Mouse (Mus musculus): ENCODE measurements around the gene Yap1.

Gene Yap1

GRCm38 (mm10) chr9:8004370-8004991, at the start of gene Yap1:
Yap1 (minus strand) TSS chr9:8004596.
- peak; percentile 76 for DNase-seq (ENCODE audit: low spot score in 2 of 2)

DNA sequence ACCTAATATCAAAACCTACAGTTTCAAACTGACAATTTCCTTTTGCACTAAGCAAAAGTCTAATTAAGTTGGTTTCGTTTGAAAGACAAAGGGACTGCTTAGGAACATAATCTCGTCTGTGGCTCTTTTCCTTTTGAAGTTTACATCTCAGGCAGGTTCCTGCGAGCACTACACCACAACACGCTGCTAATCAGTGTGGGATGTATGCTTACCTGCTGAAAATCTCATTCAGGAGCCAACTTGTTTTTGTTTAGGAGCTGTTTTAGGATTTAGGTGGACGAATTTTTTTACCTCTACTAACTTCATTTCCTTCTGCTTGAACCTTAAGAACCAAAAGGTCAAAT, 38.6 kb upstream of the Yap1 start:
- no peak for DNase-seq (ENCODE audit: low spot score in 2 of 2)

DNA sequence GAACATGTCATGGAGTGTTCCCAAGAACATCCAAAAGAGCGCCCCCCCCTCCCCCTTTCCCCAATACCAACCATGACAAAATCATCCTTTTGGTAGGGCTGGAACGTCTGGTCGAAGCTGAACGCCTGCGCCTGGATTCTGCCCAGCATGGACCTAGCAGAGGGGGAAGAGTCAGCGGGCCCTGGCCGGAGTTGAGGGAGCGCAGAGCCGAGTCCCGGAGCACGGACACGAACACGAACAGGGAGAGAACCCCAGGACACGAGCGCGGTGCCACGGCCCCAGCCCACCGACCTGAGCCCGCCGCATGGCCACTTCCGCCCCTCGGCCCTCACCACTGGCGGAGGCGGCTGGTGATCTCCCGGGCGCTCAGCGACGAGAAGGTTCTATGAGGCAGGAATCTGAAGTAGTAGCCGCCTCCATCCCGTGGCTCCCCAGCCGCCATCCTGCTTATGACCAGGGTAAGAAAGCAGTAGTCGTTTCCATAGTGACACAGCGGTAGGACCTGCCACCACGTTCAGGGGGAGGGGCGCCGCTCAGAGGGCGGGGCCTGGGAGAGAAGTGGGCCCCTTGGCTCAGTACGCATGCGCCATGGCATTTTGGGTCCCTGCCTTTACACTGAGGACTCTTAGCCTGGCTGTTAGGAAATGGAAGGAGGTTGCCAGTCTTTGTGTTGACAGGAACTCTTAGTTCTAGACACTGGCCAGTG, 38.1 kb upstream of the Yap1 start, which contains the start of gene Cfap300:
Cfap300 (minus strand) TSS at position 486 of the 706 bp plus-strand sequence.
- DNase-seq (ENCODE audit: low spot score in 2 of 2): peak; percentile 95 to 97

DNA sequence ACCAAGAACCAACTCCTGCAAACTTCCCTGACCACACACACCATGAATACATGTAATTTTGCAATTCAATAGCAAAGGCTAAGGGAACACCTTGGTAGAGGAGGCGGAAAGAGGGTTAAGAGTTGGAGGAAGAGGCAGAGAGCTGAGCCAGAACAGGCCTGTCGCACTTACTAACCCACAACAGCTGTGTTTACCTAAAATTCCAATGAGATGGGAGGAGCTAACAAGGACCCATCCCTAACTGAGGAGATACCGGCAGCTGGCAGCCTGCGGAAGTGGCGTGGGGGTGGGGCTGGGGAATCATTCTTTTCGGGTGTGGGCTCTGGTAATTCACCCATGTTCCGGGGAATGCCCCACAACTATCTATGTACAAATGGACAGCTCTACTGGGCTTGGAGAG, 31.1 kb upstream of the Yap1 start:
- no peak for DNase-seq (ENCODE audit: low spot score in 2 of 2)

DNA sequence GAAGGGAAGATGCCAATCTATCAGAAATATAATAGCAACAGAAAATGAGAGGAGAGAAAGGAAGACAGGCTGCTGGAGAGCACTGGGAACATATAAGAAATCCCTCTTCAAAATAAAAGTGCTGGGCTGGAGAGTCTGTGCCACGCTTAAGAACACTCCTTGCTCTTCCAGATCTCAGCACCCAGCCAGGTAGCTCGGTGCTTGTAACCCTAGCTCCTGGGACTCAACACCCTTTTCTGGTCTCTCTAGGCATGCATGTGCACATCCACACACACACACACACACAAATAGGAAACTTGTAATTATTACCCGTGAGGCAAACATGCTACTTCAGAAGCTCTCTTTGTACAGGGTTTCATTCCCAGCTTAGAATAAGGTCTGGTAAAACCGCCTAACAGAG, 30.7 kb upstream of the Yap1 start:
- no peak for DNase-seq (ENCODE audit: low spot score in 2 of 2)

- no peak for DNase-seq (ENCODE audit: low spot score in 2 of 2)
Observed at GRCm38 (mm10) chr9:8034143-8034542, 29.7 kb upstream of the Yap1 start.

DNA sequence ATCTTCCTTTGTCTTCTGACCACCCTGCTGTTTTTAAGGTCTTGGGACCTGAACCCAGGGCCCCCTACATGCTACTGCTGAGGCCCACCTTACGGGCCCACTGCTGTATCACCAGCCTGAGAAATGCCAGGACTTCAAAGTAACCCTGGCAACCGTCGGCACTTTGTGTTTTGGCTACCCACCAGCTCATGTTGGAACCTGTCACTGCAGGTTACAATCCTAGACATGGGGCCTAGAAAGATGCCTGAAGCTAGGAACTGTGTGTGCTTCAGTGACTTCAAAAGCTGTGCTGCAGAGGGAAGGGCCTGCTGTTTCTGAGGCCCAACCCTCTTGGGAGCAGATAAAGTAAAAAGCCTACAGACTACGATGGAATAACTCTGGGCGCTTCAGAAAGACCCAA, 28.5 kb upstream of the Yap1 start:
- DNase-seq (ENCODE audit: low spot score in 2 of 2): no peak

- DNase-seq (ENCODE audit: low spot score in 2 of 2): no peak
Observed at GRCm38 (mm10) chr9:8018609-8019008, 14.2 kb upstream of the Yap1 start.

DNA sequence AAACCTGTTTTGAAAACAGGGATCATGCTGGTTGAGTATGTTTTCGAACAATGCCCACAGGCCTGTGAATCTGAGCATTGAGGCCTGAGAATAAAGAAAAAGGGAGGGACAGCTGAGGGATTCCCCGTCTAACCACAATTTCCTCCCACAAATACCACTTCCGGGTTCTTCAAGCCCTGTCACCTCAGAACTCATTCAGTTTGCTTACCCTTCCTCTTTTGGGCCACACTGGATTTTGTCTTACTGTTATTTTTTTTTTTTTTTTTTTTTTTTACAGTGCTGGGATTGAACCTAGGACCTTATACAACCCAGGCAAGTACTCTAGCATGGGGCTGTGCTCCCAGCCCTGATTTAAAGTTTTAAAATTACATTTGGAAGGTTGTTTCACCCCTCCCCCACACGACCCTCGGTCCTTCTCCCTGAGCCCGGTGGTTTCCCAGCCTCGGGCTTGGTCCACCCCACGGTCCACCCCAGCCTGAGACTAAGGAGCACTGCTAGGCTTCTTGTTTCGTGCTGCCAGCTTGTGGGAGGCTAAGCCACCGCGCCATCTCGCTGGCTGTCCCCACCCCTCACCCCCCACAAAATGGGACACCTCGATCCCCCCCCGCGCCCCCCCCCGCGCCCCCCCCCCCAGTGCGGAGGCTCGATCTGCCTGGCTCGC, 13.0 kb upstream of the Yap1 start:
- no peak for DNase-seq (ENCODE audit: low spot score in 2 of 2)

DNA sequence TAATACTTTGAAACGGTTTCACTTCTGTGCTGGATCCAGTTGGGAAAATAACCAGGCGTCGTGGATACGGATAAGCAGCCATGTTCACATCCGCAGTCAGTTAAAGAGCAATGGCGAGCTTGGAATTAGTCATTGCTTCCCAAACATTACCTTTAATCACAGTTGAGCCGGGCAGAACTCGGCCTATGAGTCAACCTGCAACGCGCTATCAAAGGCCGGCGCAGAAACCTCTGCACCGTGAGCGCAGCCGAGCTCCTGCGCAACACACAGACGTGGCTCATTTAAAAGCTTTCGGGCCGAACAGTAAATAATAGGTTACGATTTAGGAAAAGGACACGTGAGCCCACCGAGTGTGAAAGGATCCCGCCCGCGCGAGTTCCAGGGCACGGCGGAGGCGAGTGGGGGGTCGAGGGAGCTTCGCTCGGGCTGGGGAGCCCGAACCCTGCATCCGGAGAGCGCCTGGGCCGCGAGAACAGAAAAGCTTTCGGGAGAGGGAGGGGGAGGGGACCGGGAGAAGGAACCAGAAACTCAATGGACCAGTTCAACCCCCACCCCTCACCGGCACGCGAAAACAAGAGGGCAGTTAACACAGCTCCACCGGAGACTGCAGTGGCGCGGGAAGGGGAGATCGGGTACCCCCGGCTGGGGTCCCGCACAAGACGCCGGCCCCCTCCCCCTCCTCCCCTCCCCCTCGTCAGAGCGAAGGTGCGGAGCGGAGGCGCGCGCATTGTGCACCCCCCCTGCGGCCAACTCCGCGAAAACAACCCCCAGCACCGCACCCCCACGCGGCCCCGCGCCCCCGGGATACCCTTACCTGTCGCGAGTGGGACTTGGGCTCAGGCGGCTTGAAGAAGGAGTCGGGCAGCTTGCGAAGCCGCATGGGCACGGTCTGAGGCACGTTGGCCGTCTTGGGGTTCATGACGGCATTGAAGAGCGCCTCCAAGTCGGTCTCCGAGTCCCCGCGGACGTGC, 810 bp downstream of the Yap1 start:
- DNase-seq (ENCODE audit: low spot score in 2 of 2): peak; percentile 41

DNA sequence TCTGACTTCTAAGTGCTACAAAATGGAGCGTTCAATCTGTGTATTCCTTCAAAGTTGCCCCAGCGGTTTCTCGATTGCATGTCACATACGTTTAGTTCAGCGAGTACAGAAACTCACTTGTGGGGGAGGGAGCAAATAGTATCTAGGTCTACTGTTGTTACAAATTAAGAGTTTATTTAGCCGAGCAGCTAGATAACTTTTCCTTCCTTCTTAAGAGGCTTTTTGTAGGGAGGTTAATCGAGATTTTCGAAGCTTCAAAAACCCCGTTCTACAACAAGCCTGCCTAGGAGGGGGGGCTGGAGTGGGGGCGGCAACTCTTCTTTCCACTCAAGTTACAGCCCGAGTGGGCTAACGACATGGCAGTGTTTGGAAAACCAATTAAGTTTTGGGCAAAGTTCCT, 1.6 kb downstream of the Yap1 start:
- peak in 1 of 2 experiments; percentile 11 for DNase-seq (ENCODE audit: low spot score in 2 of 2)

DNA sequence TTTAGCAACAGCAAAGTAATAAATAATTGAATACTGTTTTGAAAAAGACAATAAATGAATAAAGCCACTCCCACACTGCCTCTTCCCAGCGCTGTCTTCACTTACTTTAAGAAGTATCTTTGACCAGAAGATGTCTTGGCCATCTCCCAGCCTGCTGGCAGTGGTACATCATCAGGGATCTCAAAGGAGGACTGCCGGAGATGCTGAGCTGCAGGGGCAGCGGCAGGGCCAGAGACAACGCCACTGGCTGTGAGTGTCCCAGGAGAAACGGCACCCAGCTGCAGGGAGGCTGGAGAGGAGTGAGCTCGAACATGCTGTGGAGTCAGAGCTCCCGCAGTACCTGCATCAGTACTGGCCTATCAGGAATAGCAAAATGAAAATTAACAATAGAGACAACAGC, 3.0 kb downstream of the Yap1 start:
- no peak for DNase-seq (ENCODE audit: low spot score in 2 of 2)

DNA sequence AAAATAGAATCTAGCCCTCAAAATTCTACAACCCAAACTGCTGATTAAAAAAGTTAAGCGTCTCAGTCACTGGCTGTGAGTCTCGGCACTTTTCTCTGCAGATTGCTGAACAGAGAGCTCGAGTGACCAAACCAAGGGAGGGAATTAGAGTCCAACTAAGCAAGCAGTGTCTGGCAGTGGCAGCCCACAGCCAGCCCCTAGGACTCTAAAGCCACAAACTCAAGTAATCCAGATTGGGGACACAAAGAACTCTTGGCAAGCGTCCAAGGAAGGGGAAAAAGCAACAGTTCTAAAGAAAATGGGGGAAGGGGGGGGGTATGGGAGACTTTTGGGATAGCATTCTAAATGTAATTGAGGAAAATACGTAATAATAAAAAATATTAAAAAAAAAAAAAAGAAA, 10.1 kb downstream of the Yap1 start:
- no peak for DNase-seq (ENCODE audit: low spot score in 2 of 2)

DNA sequence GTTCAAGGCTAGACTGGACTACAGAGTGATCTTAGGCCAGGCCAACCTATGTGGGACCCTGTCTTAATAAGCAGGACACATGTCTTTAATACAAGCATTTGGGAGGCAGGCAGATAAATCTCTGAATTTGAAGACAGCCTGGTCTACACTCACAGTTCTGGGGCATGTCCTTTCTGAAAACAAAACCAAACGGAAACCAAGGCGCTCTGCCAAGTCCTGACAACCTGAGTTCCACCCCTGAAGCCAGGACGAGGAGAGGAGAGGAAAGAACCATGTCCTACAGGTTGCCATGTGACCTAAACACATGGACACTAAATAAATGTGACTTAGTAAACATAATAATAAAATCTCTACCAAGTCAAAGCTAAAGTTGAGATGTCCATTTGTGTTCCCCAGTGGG, 11.7 kb downstream of the Yap1 start:
- DNase-seq (ENCODE audit: low spot score in 2 of 2): no peak

- DNase-seq (ENCODE audit: low spot score in 2 of 2): no peak
Observed at GRCm38 (mm10) chr9:7990897-7991296, 13.5 kb downstream of the Yap1 start.

GRCm38 (mm10) chr9:7987119-7987518, 17.3 kb downstream of the Yap1 start:
- DNase-seq (ENCODE audit: low spot score in 2 of 2): no peak

GRCm38 (mm10) chr9:7984287-7984686, 20.1 kb downstream of the Yap1 start:
- DNase-seq (ENCODE audit: low spot score in 2 of 2): no peak

- no peak for DNase-seq (ENCODE audit: low spot score in 2 of 2)
Observed at GRCm38 (mm10) chr9:7983665-7984064, 20.7 kb downstream of the Yap1 start.

DNA sequence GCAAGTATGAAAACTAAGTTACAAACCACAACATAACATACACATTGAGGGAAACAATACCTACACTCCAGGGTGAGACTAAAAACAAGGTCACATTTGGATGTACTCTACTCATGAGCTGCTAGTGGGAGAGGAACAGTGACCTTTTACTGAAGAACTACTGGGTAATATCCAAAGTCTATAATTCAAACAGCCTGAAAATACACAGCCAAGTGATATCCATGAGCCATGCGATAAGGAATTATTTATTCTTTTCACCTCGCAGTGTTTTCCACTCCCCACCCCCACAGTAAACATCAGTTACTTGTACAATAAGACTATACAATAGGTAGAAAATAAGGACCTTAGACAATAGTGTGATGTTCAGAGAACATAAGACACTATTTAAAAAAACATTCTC, 24.2 kb downstream of the Yap1 start:
- DNase-seq (ENCODE audit: low spot score in 2 of 2): no peak

DNA sequence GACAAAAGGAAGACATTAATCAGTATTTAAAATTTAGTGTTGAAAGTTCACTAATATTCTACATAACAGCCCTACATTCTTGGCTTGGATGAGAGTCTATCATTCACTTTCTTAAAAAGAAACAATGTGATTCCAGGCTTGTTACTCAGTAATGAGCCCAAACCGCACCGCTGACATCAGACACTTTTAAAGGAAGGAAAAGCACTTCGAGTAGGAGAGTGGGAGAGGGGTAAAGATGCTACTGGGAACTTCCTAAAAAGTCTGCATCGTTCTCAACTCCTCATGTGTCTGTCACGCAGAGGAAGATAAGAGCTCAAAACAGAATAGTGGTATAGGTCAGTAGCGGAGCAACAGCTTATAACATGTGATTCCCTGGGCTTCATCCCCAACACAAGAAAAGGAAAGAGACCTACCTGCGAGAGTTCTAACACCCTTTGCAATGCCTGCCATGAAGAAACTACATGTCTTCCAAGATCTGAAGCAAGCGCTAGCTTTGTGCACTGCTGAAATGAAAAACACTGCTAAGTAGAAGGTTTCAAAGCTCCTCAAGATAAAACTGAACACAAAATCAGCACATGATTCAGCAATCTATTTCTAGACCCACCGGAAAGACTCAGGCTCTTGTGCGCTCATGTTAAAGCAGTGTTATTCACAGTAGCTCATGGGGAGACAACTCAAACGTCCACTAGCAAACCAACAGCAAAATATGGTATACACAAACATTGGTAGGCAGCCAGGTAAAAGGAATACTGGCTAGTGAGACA, 25.1 kb downstream of the Yap1 start:
- no peak for DNase-seq (ENCODE audit: low spot score in 2 of 2)

DNA sequence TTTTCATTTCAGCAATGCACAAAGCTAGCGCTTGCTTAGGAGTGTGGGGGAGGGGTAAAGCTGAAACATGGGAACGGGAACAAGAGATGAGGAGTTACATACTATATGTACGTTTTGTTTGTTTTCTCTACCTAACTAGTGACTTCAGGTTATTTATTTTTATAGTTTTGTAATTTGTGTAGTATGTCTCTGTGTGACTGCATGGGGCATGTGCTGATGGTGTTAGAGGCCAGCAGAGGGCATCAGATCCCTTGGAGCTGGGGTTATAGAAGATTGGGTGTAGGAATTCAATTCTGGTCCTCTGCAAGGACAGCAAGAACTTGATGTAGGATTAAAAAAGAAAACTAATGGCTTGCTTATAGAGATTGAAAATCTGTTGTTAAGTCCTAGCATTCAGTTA, 25.9 kb downstream of the Yap1 start:
- DNase-seq (ENCODE audit: low spot score in 2 of 2): no peak
